In genomic region chr5:42054636-42055035, GRCm38 (mm10) we compare ENCODE assay signal across 24 mouse cellular contexts. TPM values are rescaled to one million over a fixed set of nuclear protein-coding genes. Genes with fewer than 3 reads are reported as not detected.
DNase-seq lines count a peak whose midpoint lies in the region; ATAC-seq lines count a peak whose summit lies in the region.
"Had no signal": no experiment of that assay in that cellular context is flagged by ENCODE, and none has a peak within 500 bp of the region (broad histone marks: within the 10 kb centered on the region; RNA-seq: fewer than 3 reads in every experiment).

No protein-coding gene starts in this region.

- H3K27me3 ChIP-seq in hindbrain, embryonic 14.5 days (ENCODE audit: control insufficient read depth, insufficient read depth, low read length), result no peaks in the 10 kb centered on the region
- H3K27me3 ChIP-seq in hindbrain, embryonic 11.5 days (ENCODE audit: control insufficient read depth, insufficient read depth, low read length), result no peaks in the 10 kb centered on the region
- no peaks in the 10 kb centered on the region for H3K27me3 ChIP-seq in neural tube, embryonic 13.5 days
- H3K27me3 ChIP-seq in kidney, embryonic 16.5 days (ENCODE audit: insufficient read depth, low read length), result no peaks in the 10 kb centered on the region
- no peaks in the 10 kb centered on the region for H3K27me3 ChIP-seq in neural tube, embryonic 15.5 days (replicated peaks)
- H3K27me3 ChIP-seq: CH12.LX; heart, embryonic 13.5 days; megakaryocyte, embryonic 14.5 days had no signal

- H3K4me3 ChIP-seq in hindbrain, embryonic 14.5 days (replicated peaks; ENCODE audit: low read length), result no peak overlapping the region
- no peak overlapping the region for H3K4me3 ChIP-seq in hindbrain, embryonic 11.5 days (ENCODE audit: low read depth, low read length)
- H3K4me3 ChIP-seq in neural tube, embryonic 13.5 days, result no peak overlapping the region
- H3K4me3 ChIP-seq in kidney, embryonic 16.5 days (ENCODE audit: low read length), result no peak overlapping the region
- no peak overlapping the region for H3K4me3 ChIP-seq in neural tube, embryonic 15.5 days (replicated peaks)
- H3K4me3 ChIP-seq: heart, embryonic 13.5 days; megakaryocyte, embryonic 14.5 days had no signal

- H3K27ac ChIP-seq in hindbrain, embryonic 14.5 days, result no peak overlapping the region
- H3K27ac ChIP-seq in hindbrain, embryonic 11.5 days (ENCODE audit: low read depth, low read length), result no peak overlapping the region
- no peak overlapping the region for H3K27ac ChIP-seq in neural tube, embryonic 13.5 days (replicated peaks)
- no peak overlapping the region for H3K27ac ChIP-seq in kidney, embryonic 16.5 days (ENCODE audit: low read length)
- H3K27ac ChIP-seq in neural tube, embryonic 15.5 days (replicated peaks), result no peak overlapping the region
- H3K27ac ChIP-seq: heart, embryonic 13.5 days had no signal

- H3K4me1 ChIP-seq in hindbrain, embryonic 14.5 days (replicated peaks; ENCODE audit: control insufficient read depth, insufficient read depth, low read length), result no peaks in the 10 kb centered on the region
- no peaks in the 10 kb centered on the region for H3K4me1 ChIP-seq in hindbrain, embryonic 11.5 days (replicated peaks; ENCODE audit: control insufficient read depth, insufficient read depth, low read length)
- H3K4me1 ChIP-seq in neural tube, embryonic 13.5 days (replicated peaks), result no peaks in the 10 kb centered on the region
- H3K4me1 ChIP-seq in kidney, embryonic 16.5 days (ENCODE audit: insufficient read depth, low read length), result no peaks in the 10 kb centered on the region
- H3K4me1 ChIP-seq in neural tube, embryonic 15.5 days, result no peaks in the 10 kb centered on the region
- H3K4me1 ChIP-seq: heart, embryonic 13.5 days; megakaryocyte, embryonic 14.5 days had no signal

- no peaks in the 10 kb centered on the region for H3K9me3 ChIP-seq in hindbrain, embryonic 14.5 days (ENCODE audit: control insufficient read depth, low read length)
- no peaks in the 10 kb centered on the region for H3K9me3 ChIP-seq in hindbrain, embryonic 11.5 days (ENCODE audit: control insufficient read depth, low read length)
- H3K9me3 ChIP-seq in neural tube, embryonic 13.5 days, result no peaks in the 10 kb centered on the region
- H3K9me3 ChIP-seq in kidney, embryonic 16.5 days (ENCODE audit: low read length), result no peaks in the 10 kb centered on the region
- H3K9me3 ChIP-seq in neural tube, embryonic 15.5 days (replicated peaks), result no peaks in the 10 kb centered on the region
- H3K9me3 ChIP-seq: heart, embryonic 13.5 days had no signal

- DNase-seq in hindbrain, embryonic 14.5 days (ENCODE audit: low spot score), result peak; percentile 40
- no peak for DNase-seq in hindbrain, embryonic 11.5 days (ENCODE audit: low spot score)
- DNase-seq in neural tube, embryonic 10.5 days (ENCODE audit: extremely low spot score, low spot score), result no peak
- peak; percentile 89 for DNase-seq in cerebellum, adult 9-11 months
- DNase-seq: adrenal gland, postnatal 36 days; embryo, embryonic 11 days; gastrocnemius, postnatal 14 days; heart, adult 18-20 months; kidney, adult 8-10 months; kidney, postnatal 4 days; layer of hippocampus, adult 9-11 months; lung, adult 18-20 months; thymus, postnatal 4 days had no signal

- H3K9ac ChIP-seq in hindbrain, embryonic 14.5 days, result no peak overlapping the region
- no peak overlapping the region for H3K9ac ChIP-seq in hindbrain, embryonic 11.5 days (ENCODE audit: low read depth, low read length)
- H3K9ac ChIP-seq in neural tube, embryonic 13.5 days, result no peak overlapping the region
- no peak overlapping the region for H3K9ac ChIP-seq in kidney, embryonic 16.5 days (replicated peaks; ENCODE audit: low read length)
- no peak overlapping the region for H3K9ac ChIP-seq in neural tube, embryonic 15.5 days (replicated peaks)
- H3K9ac ChIP-seq: heart, embryonic 13.5 days had no signal

- H3K4me2 ChIP-seq in hindbrain, embryonic 14.5 days (replicated peaks), result no peak overlapping the region
- H3K4me2 ChIP-seq in hindbrain, embryonic 11.5 days (replicated peaks; ENCODE audit: low read depth, low read length), result no peak overlapping the region
- no peak overlapping the region for H3K4me2 ChIP-seq in neural tube, embryonic 13.5 days
- H3K4me2 ChIP-seq in kidney, embryonic 16.5 days (replicated peaks; ENCODE audit: low read depth, low read length), result no peak overlapping the region
- H3K4me2 ChIP-seq in neural tube, embryonic 15.5 days, result no peak overlapping the region
- H3K4me2 ChIP-seq: heart, embryonic 13.5 days; liver, embryonic 11.5 days had no signal

- no peak for ATAC-seq in hindbrain, embryonic 14.5 days (ENCODE audit: low FRiP score)
- no peak for ATAC-seq in hindbrain, embryonic 11.5 days (ENCODE audit: low FRiP score)
- 0 out of 2 replicates have a peak, but pooled peaks have one; percentile 19 for ATAC-seq in neural tube, embryonic 13.5 days (ENCODE audit: low read depth)
- ATAC-seq in kidney, embryonic 16.5 days (ENCODE audit: low FRiP score, low TSS enrichment), result no peak
- no peak for ATAC-seq in neural tube, embryonic 15.5 days (ENCODE audit: low FRiP score)

- H3K36me3 ChIP-seq in hindbrain, embryonic 14.5 days (replicated peaks; ENCODE audit: control insufficient read depth, insufficient read depth), result no peaks in the 10 kb centered on the region
- H3K36me3 ChIP-seq in hindbrain, embryonic 11.5 days (ENCODE audit: control insufficient read depth, insufficient read depth, low read length), result no peaks in the 10 kb centered on the region
- H3K36me3 ChIP-seq in neural tube, embryonic 13.5 days, result no peaks in the 10 kb centered on the region
- no peaks in the 10 kb centered on the region for H3K36me3 ChIP-seq in kidney, embryonic 16.5 days (ENCODE audit: insufficient read depth, low read length)
- H3K36me3 ChIP-seq in neural tube, embryonic 15.5 days, result no peaks in the 10 kb centered on the region
- H3K36me3 ChIP-seq: heart, embryonic 13.5 days had no signal

- 61% methylated on average over 4 of the region's 4 CpGs for whole genome bisulfite sequencing in hindbrain, embryonic 14.5 days
- WGBS in hindbrain, embryonic 11.5 days, result 90% methylated on average over 4 of the region's 4 CpGs
- 58% methylated on average over 4 of the region's 4 CpGs for WGBS in neural tube, embryonic 13.5 days
- 42% methylated on average over 4 of the region's 4 CpGs for WGBS in kidney, embryonic 16.5 days
- WGBS in neural tube, embryonic 15.5 days, result 55% methylated on average over 4 of the region's 4 CpGs

RNA-seq across cellular contexts. Expression of gene Gm16223, which starts 13.1 kb away (rescaled TPM):
- polyA plus RNA-seq in hindbrain, embryonic 14.5 days (2014; fragmentation: Nextera tagmentation; extraction: Ambion mirVana), result 0.12 TPM in 1 of 2 replicates, not detected in the other
- not detected in 2 replicates for polyA plus RNA-seq in hindbrain, embryonic 11.5 days (2014; fragmentation: Nextera tagmentation; extraction: Ambion mirVana)
- not detected in 2 replicates for polyA plus RNA-seq in neural tube, embryonic 13.5 days (2015; fragmentation: Nextera tagmentation; extraction: Ambion mirVana)
- not detected in 2 replicates for polyA plus RNA-seq in kidney, embryonic 16.5 days (2015; fragmentation: Nextera tagmentation; extraction: Ambion mirVana)
- not detected in 2 replicates for polyA plus RNA-seq in neural tube, embryonic 15.5 days (2015; fragmentation: Nextera tagmentation; extraction: Ambion mirVana)
- polyA plus RNA-seq: embryonic facial prominence, embryonic 14.5 days; heart, embryonic 13.5 days; intestine, embryonic 14.5 days; limb, embryonic 11.5 days; liver, embryonic 11.5 days; neural tube, embryonic 11.5 days had no signal

Comparison
In these comparisons a context has a peak if more than half of its experiments do, and no peak if none do; other contexts are left out.
1. DNase-seq: peak in hindbrain, embryonic 14.5 days (single experiment) and cerebellum, adult 9-11 months (single experiment); none in hindbrain, embryonic 11.5 days (single experiment) and neural tube, embryonic 10.5 days (single experiment).